Mouse (Mus musculus): ENCODE measurements around the gene Acap2. TPM values are rescaled to one million over a fixed set of nuclear protein-coding genes. Genes with fewer than 3 reads are reported as not detected.

Acap2 gene
- 39.1 TPM for polyA plus RNA-seq (2017; shearing (Covaris generic))

GRCm38 (mm10) chr16:31200790-31201567 lies at the start of gene Acap2:
Gene Acap2 (minus strand): TSS chr16:31201245.

GRCm38 (mm10) chr16:31081125-31081664 lies 119.8 kb downstream of the Acap2 start, which contains the start of gene Xxylt1:
Gene Xxylt1 (minus strand): TSS chr16:31081432.

Other genes starting within 250 kb of the Acap2 start
- gene Xxylt1, start 119.8 kb downstream of the Acap2 start, polyA plus RNA-seq (2017; shearing (Covaris generic)), result 26.1 TPM
- 58.6 TPM for gene Ppp1r2, start 74.0 kb upstream of the Acap2 start, polyA plus RNA-seq (2017; shearing (Covaris generic))
- gene Apod, start 113.6 kb upstream of the Acap2 start, polyA plus RNA-seq (2017; shearing (Covaris generic)), result not detected
- 31.2 TPM for gene Bdh1, start 221.0 kb upstream of the Acap2 start, polyA plus RNA-seq (2017; shearing (Covaris generic))